Mouse (Mus musculus): Measurements from ENCODE around the gene Zfp937. TPM values are rescaled to one million over a fixed set of nuclear protein-coding genes. Genes with fewer than 3 reads are reported as not detected.

Gene Zfp937
- polyA plus RNA-seq (2021; fragmentation: Nextera tagmentation), result 4.0 and 4.6 TPM in 2 replicates
- long read RNA-seq, experiment 1, transcript Zfp937-201 (4 exons, 2,797 nt), result major isoform, 7 of 10 reads
- long read RNA-seq, experiment 1, partial matches to known transcripts, result 0 of 10 reads
- long read RNA-seq, experiment 1, other reads (novel, unspliced or antisense), result 3 of 10 reads
- long read RNA-seq, experiment 2, transcript Zfp937-201 (4 exons, 2,797 nt), result major isoform, 23 of 29 reads
- long read RNA-seq, experiment 2, partial matches to known transcripts, result 1 of 29 reads
- long read RNA-seq, experiment 2, other reads (novel, unspliced or antisense), result 5 of 29 reads

GRCm38 (mm10) chr2:150217600-150218362 is at the start of gene Zfp937:
Zfp937 (plus strand) TSS chr2:150218073.

GRCm38 (mm10) chr2:150179579-150179978 is 38.3 kb upstream of the Zfp937 start, which contains the start of gene Gm10770:
Gm10770 (minus strand) TSS chr2:150179679.

GRCm38 (mm10) chr2:150181570-150181999 is 36.3 kb upstream of the Zfp937 start, which contains the start of gene Gm14139:
Gm14139 (plus strand) TSS chr2:150181755.

GRCm38 (mm10) chr2:150255491-150255890 is 37.6 kb downstream of the Zfp937 start, which contains the start of gene Gm21994:
Gm21994 (minus strand) TSS chr2:150255591.

GRCm38 (mm10) chr2:150257291-150257690 is 39.4 kb downstream of the Zfp937 start, which contains the start of gene Gm14124:
Gm14124 (plus strand) TSS chr2:150257517.

Other genes starting within 250 kb of the Zfp937 start
- 9.2 and 9.5 TPM in 2 replicates for gene Zfp120, start 81.4 kb upstream of the Zfp937 start, polyA plus RNA-seq (2021; fragmentation: Nextera tagmentation)
- not detected in 2 replicates for gene Gm10770, start 38.4 kb upstream of the Zfp937 start, polyA plus RNA-seq (2021; fragmentation: Nextera tagmentation)
- gene Gm14139, start 36.3 kb upstream of the Zfp937 start, polyA plus RNA-seq (2021; fragmentation: Nextera tagmentation), result not detected in 2 replicates
- gene Gm21994, start 37.5 kb downstream of the Zfp937 start, polyA plus RNA-seq (2021; fragmentation: Nextera tagmentation), result 0.67 and 1.2 TPM in 2 replicates
- gene Gm14124, start 39.4 kb downstream of the Zfp937 start, polyA plus RNA-seq (2021; fragmentation: Nextera tagmentation), result not detected in 2 replicates
- 0.98 TPM in 1 of 2 replicates, not detected in the other for gene Gm10130, start 105.6 kb downstream of the Zfp937 start, polyA plus RNA-seq (2021; fragmentation: Nextera tagmentation)
- gene 3300002I08Rik, start 144.7 kb downstream of the Zfp937 start, polyA plus RNA-seq (2021; fragmentation: Nextera tagmentation), result 6.0 TPM in 2 replicates
- gene Zfp442, start 233.4 kb downstream of the Zfp937 start, polyA plus RNA-seq (2021; fragmentation: Nextera tagmentation), result 3.6 and 3.9 TPM in 2 replicates

Measured in layer of hippocampus, adult 6 months (tissue).